Mouse (Mus musculus): Measurements from ENCODE around the gene Htra3.

The Htra3 gene

DNA sequence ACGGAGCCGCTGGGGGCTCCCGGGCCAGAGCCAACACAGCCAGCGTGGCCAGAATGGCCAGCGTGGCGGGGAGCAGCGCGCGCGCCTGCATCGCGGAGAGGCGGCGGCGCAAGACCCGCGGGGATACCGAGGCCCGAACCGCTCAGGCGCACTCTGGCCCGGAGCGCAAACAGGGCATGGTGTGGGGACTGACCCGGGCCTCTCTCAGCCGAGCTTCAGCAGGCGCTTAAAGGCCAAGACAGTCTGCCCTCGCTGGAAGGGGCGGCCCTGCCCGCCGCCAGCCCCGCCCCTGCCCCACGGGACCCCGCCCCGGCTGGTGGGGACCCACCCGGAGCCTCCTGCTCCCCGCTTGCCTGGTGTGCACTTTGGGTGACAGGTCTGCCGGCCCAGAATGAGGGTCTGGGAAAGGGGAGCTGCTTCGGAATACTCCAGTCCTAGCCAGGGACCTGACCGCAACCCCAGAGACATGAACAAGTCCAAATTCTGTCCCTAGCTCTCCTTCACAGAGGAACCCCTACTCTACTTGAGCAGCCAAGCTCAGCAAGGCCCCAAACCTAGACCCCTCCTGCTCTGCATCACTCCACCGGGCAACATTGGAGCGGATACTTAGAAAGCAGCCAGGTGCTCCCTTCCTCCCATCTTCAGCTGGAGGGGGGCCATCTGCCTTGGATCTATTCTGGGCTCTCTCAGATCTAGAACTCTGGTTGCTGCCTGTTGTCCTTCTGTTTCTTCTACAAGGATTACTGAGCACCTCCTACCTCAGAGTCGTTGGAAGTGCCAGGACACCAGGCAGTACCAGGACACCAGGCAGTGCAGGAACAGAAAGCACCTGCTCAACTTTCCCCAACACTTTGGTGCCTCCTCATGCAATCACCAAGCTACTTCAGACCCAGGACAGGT, at the start of gene Htra3:
Gene Htra3, minus strand, starts transcription at position 527 of the 900 bp plus-strand sequence.
- DNase-seq = peak; percentile 39 to 46

DNA sequence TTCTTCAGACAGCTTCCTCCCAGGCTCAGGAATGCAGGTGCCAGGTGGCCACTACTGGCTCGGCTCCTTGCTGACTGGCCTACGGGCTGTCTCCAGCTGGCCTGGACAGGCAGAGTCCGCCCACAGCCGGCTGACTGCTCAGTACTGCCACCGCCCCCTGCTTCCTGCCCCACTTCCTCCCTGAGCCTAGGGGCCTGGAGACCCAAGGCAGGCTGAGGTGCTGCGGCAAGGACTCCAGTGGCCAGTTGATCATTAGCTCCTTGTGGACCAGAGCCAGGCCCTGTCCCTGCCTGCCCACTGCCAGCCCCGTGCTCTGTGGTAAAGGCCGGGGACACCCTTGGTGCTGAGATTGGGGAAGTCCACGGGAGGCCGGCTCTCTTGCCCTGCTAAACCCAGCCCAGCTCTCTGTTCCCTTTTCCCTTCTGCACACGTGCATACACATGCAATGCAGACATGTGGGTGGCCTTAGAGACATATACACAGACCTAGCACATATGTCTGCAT, 49.4 kb upstream of the Htra3 start:
- DNase-seq = peak; percentile 85 to 88

- DNase-seq = no peak
These were observed 48.9 kb upstream of the Htra3 start for GRCm38 (mm10) chr5:35728344-35728956.

- no peak for DNase-seq
These were observed 47.9 kb upstream of the Htra3 start for GRCm38 (mm10) chr5:35727447-35727846.

- DNase-seq = no peak
These were observed 46.3 kb upstream of the Htra3 start for GRCm38 (mm10) chr5:35725840-35726239.

DNA sequence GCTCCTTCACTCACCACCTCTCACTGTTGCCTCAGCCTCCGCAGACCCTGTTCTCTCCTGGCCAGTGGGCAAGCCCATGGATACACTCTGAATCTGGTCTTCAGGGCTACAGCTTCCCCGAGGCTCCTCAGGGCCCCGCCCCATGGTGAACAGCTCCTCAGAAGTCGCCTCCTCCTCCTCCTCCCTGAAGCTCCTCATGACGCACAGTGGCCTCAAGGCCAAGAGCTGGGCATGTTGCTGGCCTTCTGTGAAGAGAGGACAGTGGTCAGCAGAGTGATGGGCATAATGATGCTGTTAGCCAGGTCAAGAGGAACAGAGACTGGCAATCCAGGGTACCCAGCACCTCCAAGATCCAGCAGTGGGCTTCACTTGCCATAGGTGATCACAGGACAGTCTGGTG, 44.3 kb upstream of the Htra3 start:
- no peak for DNase-seq

- peak in 1 of 2 experiments; percentile 58 for DNase-seq
These were observed 43.1 kb upstream of the Htra3 start for GRCm38 (mm10) chr5:35722654-35723053.

DNA sequence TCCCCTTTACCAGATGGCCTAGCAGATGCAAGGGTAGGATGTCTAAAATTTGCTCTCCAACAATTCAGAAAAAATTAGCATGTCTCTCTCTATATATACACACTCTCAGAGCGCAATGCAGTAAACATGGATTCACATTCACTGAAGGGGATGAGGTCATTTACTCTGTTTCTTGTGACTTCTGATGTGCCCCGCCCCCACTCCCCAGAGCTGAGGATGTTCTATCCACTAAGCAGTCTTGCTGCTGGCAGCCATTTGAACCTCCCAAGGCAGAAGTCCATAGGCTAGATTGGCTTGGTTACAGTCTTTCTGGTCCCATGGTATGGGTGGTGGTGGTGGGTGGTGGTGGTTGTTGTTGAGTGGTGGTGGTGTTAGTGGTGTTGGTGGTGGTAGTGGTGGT, 42.4 kb upstream of the Htra3 start:
- DNase-seq = no peak

GRCm38 (mm10) chr5:35719880-35720279, 40.3 kb upstream of the Htra3 start:
- DNase-seq = no peak

- no peak for DNase-seq
These were observed 39.8 kb upstream of the Htra3 start for GRCm38 (mm10) chr5:35719343-35719742.

- DNase-seq = no peak
These were observed 39.2 kb upstream of the Htra3 start for GRCm38 (mm10) chr5:35718817-35719216.

DNA sequence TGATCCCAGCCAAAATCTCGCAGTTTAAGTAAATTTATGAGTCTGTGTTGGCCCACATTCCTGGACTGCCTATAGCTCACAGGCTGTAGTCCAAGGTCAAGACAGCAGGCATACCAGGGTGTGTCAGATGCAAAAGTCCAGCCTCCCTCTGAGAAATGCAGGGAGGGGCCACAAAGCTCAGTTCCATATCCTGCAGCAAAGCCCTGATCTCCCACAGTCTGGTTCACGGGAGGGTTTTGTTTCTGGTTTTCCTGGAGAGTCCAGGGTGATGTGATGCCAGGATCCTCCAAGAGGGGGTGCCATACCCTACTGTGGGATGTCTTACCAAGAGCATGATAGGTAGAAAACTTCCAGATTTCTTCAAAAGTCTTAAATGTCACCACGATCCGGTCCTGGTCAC, 38.4 kb upstream of the Htra3 start:
- peak in 1 of 2 experiments; percentile 40 for DNase-seq

- DNase-seq = no peak
These were observed 37.9 kb upstream of the Htra3 start for GRCm38 (mm10) chr5:35717455-35717854.

DNA sequence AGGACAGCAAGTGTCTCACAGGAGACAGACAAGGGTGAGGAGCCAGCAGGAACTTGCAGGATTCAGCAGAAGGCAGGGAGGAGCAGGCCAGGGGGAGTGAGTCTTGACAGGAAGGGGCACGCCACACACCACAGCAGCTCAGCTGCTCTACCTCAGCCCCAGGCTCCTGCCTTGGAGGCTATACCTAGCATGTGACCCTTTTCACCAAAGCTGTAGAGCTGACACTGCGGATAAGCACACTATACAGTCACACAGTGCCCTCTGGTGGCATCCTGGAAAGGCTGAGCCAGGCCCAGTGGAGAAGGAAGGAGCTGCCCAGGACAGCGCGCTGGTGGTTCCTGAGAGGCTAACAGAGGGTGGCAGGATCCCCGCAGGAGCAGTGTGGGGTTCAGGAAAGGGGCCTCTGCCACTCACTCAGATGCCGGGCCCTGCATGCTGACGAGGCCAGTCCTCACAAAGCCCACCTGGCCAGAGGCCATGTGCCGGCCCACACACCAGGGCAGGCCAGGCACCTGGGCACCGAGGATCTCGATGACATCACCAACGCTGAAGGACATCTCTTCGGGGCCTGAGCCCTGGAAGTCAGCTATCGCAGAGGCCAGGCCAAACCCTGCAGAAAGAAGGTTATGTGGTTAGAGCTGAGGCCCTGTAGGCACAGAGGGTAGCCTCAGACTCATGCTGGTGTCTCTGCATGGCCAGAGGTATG, 34.2 kb upstream of the Htra3 start:
- peak; percentile 51 to 59 for DNase-seq

DNA sequence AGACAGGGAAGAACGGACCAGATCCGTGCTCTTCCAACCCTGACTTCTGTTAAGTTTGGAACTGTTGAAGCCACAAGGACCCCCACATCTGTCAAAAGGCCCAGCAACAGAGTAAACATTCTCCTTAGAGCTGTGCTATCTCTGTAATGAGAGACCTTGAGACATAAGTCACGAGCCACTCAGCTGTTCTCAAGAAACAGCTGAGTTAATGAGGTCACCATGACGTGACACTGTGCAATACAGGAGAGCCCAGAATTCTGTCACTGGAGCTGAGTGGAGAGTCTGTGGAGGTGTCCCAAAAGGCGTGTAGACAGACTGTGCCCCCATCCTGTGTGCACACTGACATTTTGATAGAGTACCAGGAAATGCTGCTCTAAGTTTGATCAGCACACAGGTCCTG, 32.9 kb upstream of the Htra3 start:
- DNase-seq = no peak

DNA sequence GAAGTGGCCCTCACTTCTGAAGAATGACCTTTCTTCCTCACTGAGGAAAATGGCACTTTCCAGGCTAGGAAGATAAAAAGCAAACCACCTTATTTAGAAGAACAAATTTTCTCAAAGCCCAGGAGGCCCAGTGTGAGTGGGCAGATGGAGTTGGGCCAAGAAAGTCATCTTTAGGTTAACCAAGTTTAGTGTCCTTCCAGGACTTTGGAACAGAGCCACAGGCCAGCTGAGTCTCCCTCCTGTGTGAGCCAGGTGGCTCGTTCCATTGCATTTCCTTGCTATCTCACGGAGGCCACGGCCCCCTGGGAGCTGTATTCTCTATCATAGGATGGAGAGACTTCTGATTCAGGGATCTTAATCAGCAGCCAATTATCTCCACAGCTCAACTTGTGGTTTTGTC, 31.3 kb upstream of the Htra3 start:
- no peak for DNase-seq

DNA sequence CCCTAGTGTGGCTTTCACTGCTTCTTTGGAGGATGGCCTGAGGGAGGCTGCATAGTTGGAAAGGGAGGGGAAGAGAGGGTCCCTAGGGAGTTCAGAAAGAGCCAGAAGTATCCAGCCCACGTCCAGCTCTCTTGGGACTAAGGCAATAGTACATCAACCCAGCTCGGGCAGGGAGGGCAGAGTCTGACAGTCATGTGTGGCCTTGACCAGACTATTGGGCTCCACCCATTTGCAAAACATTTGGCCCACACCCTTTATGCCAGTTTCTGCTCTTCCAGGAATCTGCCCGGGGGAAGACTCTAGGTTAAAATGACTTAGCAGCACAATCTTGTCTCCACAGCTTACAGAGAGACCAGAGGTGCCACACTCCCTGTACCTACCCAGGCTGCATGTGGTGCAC, 30.9 kb upstream of the Htra3 start:
- DNase-seq = peak; percentile 33 to 34

GRCm38 (mm10) chr5:35705411-35705810, 25.8 kb upstream of the Htra3 start:
- no peak for DNase-seq

- no peak for DNase-seq
These were observed 24.2 kb upstream of the Htra3 start for GRCm38 (mm10) chr5:35703814-35704213.

GRCm38 (mm10) chr5:35703183-35703582, 23.6 kb upstream of the Htra3 start:
- no peak for DNase-seq

DNA sequence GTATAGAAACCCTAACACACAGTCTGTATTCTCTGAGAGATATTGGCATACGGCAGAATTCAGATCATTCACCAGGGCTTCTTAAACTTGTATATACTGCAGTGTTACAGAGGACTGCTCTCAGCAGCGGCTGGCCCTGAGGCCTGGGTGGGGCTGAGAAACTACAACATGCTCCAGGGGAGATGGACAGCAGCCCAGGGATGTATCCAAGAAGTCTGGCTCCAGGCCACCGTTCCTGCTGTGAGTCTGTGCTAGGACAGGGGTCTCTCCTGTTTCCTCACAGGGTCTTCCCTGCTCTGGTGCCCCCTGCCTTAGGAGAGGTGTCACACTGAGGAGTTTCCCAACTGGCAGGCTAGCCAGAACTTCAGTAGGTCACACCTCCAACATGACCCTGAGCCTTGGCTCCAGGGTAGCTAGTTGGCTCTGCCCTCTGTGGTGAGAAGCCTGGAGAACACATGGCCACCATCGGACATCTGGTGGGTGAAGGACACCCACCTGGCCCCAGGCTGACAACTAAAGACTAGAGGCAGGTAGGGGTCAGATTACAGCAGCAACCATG, 23.1 kb upstream of the Htra3 start:
- DNase-seq = no peak

GRCm38 (mm10) chr5:35701042-35701441, 21.5 kb upstream of the Htra3 start:
- peak; percentile 58 to 69 for DNase-seq

GRCm38 (mm10) chr5:35695815-35696214, 16.2 kb upstream of the Htra3 start:
- DNase-seq = no peak
